Mouse (Mus musculus): ENCODE data around the gene Lpin1.

Lpin1 gene

GRCm38 (mm10) chr12:16570371-16571060, 40.2 kb downstream of the Lpin1 start:
- no peak for DNase-seq

- no peak for DNase-seq
Measured at GRCm38 (mm10) chr12:16568936-16569650, 41.7 kb downstream of the Lpin1 start.

- peak in 1 of 2 experiments; percentile 72 for DNase-seq
Measured at GRCm38 (mm10) chr12:16568496-16568895, 42.3 kb downstream of the Lpin1 start.

GRCm38 (mm10) chr12:16568090-16568489, 42.7 kb downstream of the Lpin1 start:
- no peak for DNase-seq

- peak in 1 of 2 experiments; percentile 51 for DNase-seq
Measured at GRCm38 (mm10) chr12:16563427-16563826, 47.3 kb downstream of the Lpin1 start.

GRCm38 (mm10) chr12:16562647-16563046, 48.1 kb downstream of the Lpin1 start:
- DNase-seq: no peak

GRCm38 (mm10) chr12:16562181-16562580, 48.6 kb downstream of the Lpin1 start:
- no peak for DNase-seq

- DNase-seq: no peak
Measured at GRCm38 (mm10) chr12:16557271-16557670, 53.5 kb downstream of the Lpin1 start.

GRCm38 (mm10) chr12:16554171-16554570, 56.6 kb downstream of the Lpin1 start:
- no peak for DNase-seq

- DNase-seq: no peak
Measured at GRCm38 (mm10) chr12:16552108-16552771, 58.5 kb downstream of the Lpin1 start.

- no peak for DNase-seq
Measured at GRCm38 (mm10) chr12:16550983-16551454, 59.7 kb downstream of the Lpin1 start.

- DNase-seq: no peak
Measured at GRCm38 (mm10) chr12:16548824-16549375, 61.9 kb downstream of the Lpin1 start.

GRCm38 (mm10) chr12:16541606-16542005, 69.2 kb downstream of the Lpin1 start:
- no peak for DNase-seq

GRCm38 (mm10) chr12:16540712-16541111, 70.1 kb downstream of the Lpin1 start:
- no peak for DNase-seq

- no peak for DNase-seq
Measured at GRCm38 (mm10) chr12:16539965-16540661, 70.7 kb downstream of the Lpin1 start.

- peak; percentile 86 to 88 for DNase-seq
Measured at GRCm38 (mm10) chr12:16533331-16533828, 77.4 kb downstream of the Lpin1 start.

- no peak for DNase-seq
Measured at GRCm38 (mm10) chr12:16532860-16533230, 77.9 kb downstream of the Lpin1 start.

GRCm38 (mm10) chr12:16531956-16532859, 78.6 kb downstream of the Lpin1 start:
- peak; percentile 41 to 60 for DNase-seq

GRCm38 (mm10) chr12:16528650-16529049, 82.1 kb downstream of the Lpin1 start:
- DNase-seq: no peak

- no peak for DNase-seq
Measured at GRCm38 (mm10) chr12:16527941-16528340, 82.8 kb downstream of the Lpin1 start.

GRCm38 (mm10) chr12:16526862-16527261, 83.9 kb downstream of the Lpin1 start:
- DNase-seq: no peak

Data from lung, postnatal 4 days (tissue).